16 mouse cellular contexts compared by ENCODE assay signal in the genomic region with DNA sequence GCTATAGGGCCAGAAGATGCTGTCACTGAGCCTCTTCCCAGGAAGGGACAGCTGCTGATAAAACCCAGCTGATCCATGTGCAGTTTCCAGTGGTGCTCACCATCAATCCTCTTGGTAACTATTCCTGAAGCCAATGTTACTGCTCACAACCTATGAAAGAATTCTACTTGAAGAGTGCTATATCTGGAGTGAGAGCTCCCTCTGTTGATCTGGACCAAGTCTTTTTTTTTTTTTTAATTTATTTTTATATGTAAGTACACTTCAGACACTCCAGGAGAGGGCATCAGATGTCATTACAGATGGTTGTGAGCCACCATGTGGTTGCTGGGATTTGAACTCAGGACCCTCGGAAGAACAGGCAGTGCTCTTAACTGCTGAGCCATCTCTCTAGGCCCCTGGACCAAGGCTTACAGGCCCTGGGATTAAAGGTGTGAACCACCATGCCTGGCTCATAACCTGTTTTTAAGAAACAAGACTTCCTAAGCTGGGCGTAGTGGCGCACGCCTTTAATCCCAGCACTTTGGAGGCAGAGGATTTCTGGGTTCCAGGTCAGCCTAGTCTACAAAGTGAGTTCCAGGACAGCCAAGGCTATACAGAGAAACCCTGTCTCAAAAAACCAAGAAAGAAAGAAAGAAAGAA. TPM values are rescaled to one million over a fixed set of nuclear protein-coding genes. Genes with fewer than 3 reads are reported as not detected.
DNase-seq lines count a peak whose midpoint lies in the region; ATAC-seq and TF ChIP-seq lines count a peak whose summit lies in the region.
"Had no signal": no experiment of that assay in that cellular context is flagged by ENCODE, and none has a peak within 500 bp of the region (broad histone marks: within the 10 kb centered on the region; RNA-seq: fewer than 3 reads in every experiment).

No protein-coding gene starts in this region.

- H3K79me2 ChIP-seq in heart, adult 2 months (replicated peaks; ENCODE audit: control insufficient read depth, insufficient read depth, low read length): no peaks in the 10 kb centered on the region

- H3K9ac ChIP-seq in heart, adult 2 months (ENCODE audit: low read depth, low read length): no peak overlapping the region
- H3K9ac ChIP-seq: kidney, embryonic 15.5 days; liver, embryonic 13.5 days had no signal

- H3K27ac ChIP-seq in heart, adult 2 months: no peak overlapping the region
- no peak overlapping the region for H3K27ac ChIP-seq in heart, embryonic 10.5 days
- H3K27ac ChIP-seq: kidney, embryonic 15.5 days; liver, embryonic 13.5 days had no signal

- no peaks in the 10 kb centered on the region for H3K36me3 ChIP-seq in heart, adult 2 months (ENCODE audit: control insufficient read depth, insufficient read depth, low read length)
- no peaks in the 10 kb centered on the region for H3K36me3 ChIP-seq in heart, embryonic 10.5 days
- H3K36me3 ChIP-seq: G1E; liver, embryonic 13.5 days had no signal

- ATAC-seq in erythroid progenitor cell, adult 5-6 weeks (replicated peaks; ENCODE audit: low FRiP score, poor library complexity, severe bottlenecking): no peak

- no peaks in the 10 kb centered on the region for H3K4me1 ChIP-seq in heart, adult 2 months (ENCODE audit: control insufficient read depth, insufficient read depth, low read length)
- H3K4me1 ChIP-seq in heart, embryonic 10.5 days: no peaks in the 10 kb centered on the region
- H3K4me1 ChIP-seq: liver, embryonic 13.5 days had no signal

- H3K9me3 ChIP-seq in heart, embryonic 10.5 days: peaks cover 8% of the 10 kb centered on the region
- H3K9me3 ChIP-seq: G1E had no signal

- peak; percentile 73 for TF ChIP-seq CTCF in heart, adult 2 months (IDR thresholded peaks at IDR 0.05)

- TF ChIP-seq EP300 in heart, adult 2 months (IDR thresholded peaks at IDR 0.05; ENCODE audit: insufficient read depth, low read depth, low read length): no peak

- 96% methylated on average over 4 of the region's 4 CpGs for WGBS in heart, adult 2 months
- WGBS in heart, embryonic 10.5 days: 85% methylated on average over 4 of the region's 4 CpGs

- no peaks in the 10 kb centered on the region for H3K27me3 ChIP-seq in heart, adult 2 months (ENCODE audit: control insufficient read depth, insufficient read depth, low read length)
- H3K27me3 ChIP-seq in heart, embryonic 10.5 days (ENCODE audit: insufficient read depth, poor library complexity, severe bottlenecking): no peaks in the 10 kb centered on the region
- H3K27me3 ChIP-seq: kidney, embryonic 15.5 days; liver, embryonic 13.5 days had no signal

- H3K4me3 ChIP-seq in heart, adult 2 months: no peak overlapping the region
- H3K4me3 ChIP-seq in heart, embryonic 10.5 days: no peak overlapping the region
- H3K4me3 ChIP-seq: erythroblast, embryonic 14.5 days; kidney, embryonic 15.5 days; liver, embryonic 13.5 days had no signal

- TF ChIP-seq POLR2A in heart, adult 2 months (IDR thresholded peaks at IDR 0.05; ENCODE audit: insufficient read depth, low read depth, low read length): no peak

- intact Hi-C loops in heart, adult 2 months (cut with DNase I): loop anchor here (1.0 to 2.0 kb wide), 2 partner anchors 107 to 147 kb away; no protein-coding TSS in a partner anchor

- DNase-seq in heart, adult 2 months: no peak
- DNase-seq in heart, embryonic 10.5 days (ENCODE audit: low spot score): no peak
- peak; percentile 14 for DNase-seq in lung, postnatal 10 days
- no peak for DNase-seq in lung, postnatal 14 days
- peak; percentile 25 for DNase-seq in Muller cell, postnatal 12 days (ENCODE audit: inconsistent ontology term)
- peak; percentile 39 for DNase-seq in naive thymus-derived CD4-positive, alpha-beta T cell, adult 2 months (ENCODE audit: low read depth)
- no peak for DNase-seq in adrenal gland, postnatal 36 days
- DNase-seq: adrenal gland, postnatal 25 days; cerebellum, postnatal 25 days; gastrocnemius, postnatal 14 days; heart, postnatal 4 days; liver, embryonic 13.5 days had no signal

RNA-seq across cellular contexts. Expression of gene Snapc3, which starts 7.5 kb away (rescaled TPM):
- 10 to 100 TPM; 15.5 to 15.7 TPM for total RNA-seq in heart, adult 2 months (2021)
- polyA plus RNA-seq in heart, adult 2 months (2012; rRNA removed): 12.0 and 18.0 TPM in 2 replicates
- 34.9 and 43.6 TPM in 2 replicates for polyA plus RNA-seq in heart, embryonic 10.5 days (2016; fragmentation: Nextera tagmentation; extraction: Ambion mirVana)
- 10 to 100 TPM; 18.7 to 21.5 TPM for total RNA-seq in adrenal gland, postnatal 36 days (2021)
- total RNA-seq in erythroid progenitor cell, adult 5-6 weeks (2015; ENCODE audit: low replicate concordance): 17.3 and 52.4 TPM in 2 replicates
- total RNA-seq in erythroid progenitor cell, adult 5-6 weeks (2017; ENCODE audit: low replicate concordance): 25.5 and 36.5 TPM in 2 replicates

Comparison
In these comparisons a context has a peak if more than half of its experiments do, and no peak if none do; other contexts are left out.
1. DNase-seq: peak in lung, postnatal 10 days (single experiment), Muller cell, postnatal 12 days (single experiment) and naive thymus-derived CD4-positive, alpha-beta T cell, adult 2 months (single experiment); none in heart, adult 2 months (0 of 2), heart, embryonic 10.5 days (single experiment), lung, postnatal 14 days (single experiment) and adrenal gland, postnatal 36 days (0 of 2).